Mouse (Mus musculus) hindbrain, embryonic 15.5 days (tissue): ENCODE measurements around the gene Exoc2. TPM values are rescaled to one million over a fixed set of nuclear protein-coding genes. Genes with fewer than 3 reads are reported as not detected.

Source experiments
- ATAC-seq: fragments of 200-750 bp; cut with Nextera tagmentation; 2 replicates; pipeline ENCODE4 v1.8.0; 2017; ENCODE audit warnings: low read depth, moderate number of reproducible peaks, moderate TSS enrichment; ENCODE audit not compliant: low FRiP score
- H3K27ac ChIP-seq: fragments of 300-500 bp; sonication (generic); replicated peaks from 2 replicates; pipeline ENCODE4 v1.5.1; 2015; ENCODE audit warnings: mild to moderate bottlenecking, inconsistent platforms
- H3K27me3 ChIP-seq: fragments of 300-500 bp; sonication (generic); 2 replicates; pipeline ENCODE4 v1.6.1; 2015; ENCODE audit warnings: control low read depth, inconsistent platforms
- H3K36me3 ChIP-seq: fragments of 300-500 bp; sonication (generic); 2 replicates; pipeline ENCODE4 v1.6.1; 2015; ENCODE audit warnings: control low read depth, inconsistent platforms
- H3K4me1 ChIP-seq: fragments of 300-500 bp; sonication (generic); replicated peaks from 2 replicates; pipeline ENCODE4 v1.6.1; 2015; ENCODE audit warnings: control low read depth, inconsistent platforms
- H3K4me2 ChIP-seq: fragments of 300-500 bp; sonication (generic); 2 replicates; pipeline ENCODE4 v1.6.1; 2015; ENCODE audit warnings: moderate library complexity, mild to moderate bottlenecking, inconsistent platforms
- H3K4me3 ChIP-seq: fragments of 300-500 bp; sonication (generic); 2 replicates; pipeline ENCODE4 v1.5.1; 2015; ENCODE audit warnings: mild to moderate bottlenecking, inconsistent platforms
- H3K9ac ChIP-seq: fragments of 300-500 bp; sonication (generic); 2 replicates; pipeline ENCODE4 v1.6.1; 2015; ENCODE audit warnings: inconsistent platforms
- H3K9me3 ChIP-seq: fragments of 300-500 bp; sonication (generic); 2 replicates; pipeline ENCODE4 v1.6.1; 2016; ENCODE audit warnings: control low read depth, inconsistent platforms
- WGBS: fragments of 180-500 bp; shearing (Covaris S2); methylation state at CpG from one replicate; pipeline ENCODE4 v1.1.7; 2015; 5-methylcytosine and 5-hydroxymethylcytosine counted together
- polyA plus RNA-seq: library from polyadenylated mRNA; unstranded; fragments of >200 nt; fragmentation: Nextera tagmentation; extraction: Ambion mirVana; gene quantifications from 2 replicates; pipeline ENCODE4 v1.2.1, GENCODE M21; 2015

Gene Exoc2
- polyA plus RNA-seq, 1 experiment from 2014 or later, result 50.0 TPM

DNA sequence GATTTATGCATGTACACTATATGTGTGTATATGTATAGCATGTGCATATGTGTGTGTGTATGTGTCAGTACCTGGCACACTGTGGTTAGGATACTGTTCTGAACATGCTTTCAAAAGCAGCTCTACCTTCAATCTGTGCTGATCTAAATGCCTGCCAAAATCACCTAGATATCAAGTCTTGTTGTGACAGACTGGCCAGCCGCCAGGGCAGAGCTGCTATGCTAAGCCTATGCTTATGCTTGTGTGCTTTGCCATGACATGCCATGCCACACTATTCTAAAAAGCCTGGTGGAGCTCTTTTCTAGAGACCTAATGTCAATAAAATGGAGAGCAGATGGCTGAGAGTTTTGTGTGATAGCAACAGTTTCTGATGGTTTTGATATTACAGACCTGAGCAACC, 94.0 kb downstream of the Exoc2 start:
- 97% methylated on average over 1 of the region's 1 CpGs for WGBS
- Histone ChIP-seq H3K36me3 (peaks cover 25% of the 10 kb centered on the region), H3K9ac (no peak overlapping the region), H3K4me1 (no peaks in the 10 kb centered on the region), H3K27ac (no peak overlapping the region), H3K9me3 (no peaks in the 10 kb centered on the region), H3K4me2 (no peak overlapping the region), H3K4me3 (no peak overlapping the region), H3K27me3 (no peaks in the 10 kb centered on the region)
- no peak for ATAC-seq

- H3K27me3 ChIP-seq, result no peaks in the 10 kb centered on the region
- no peak overlapping the region for H3K9ac ChIP-seq
- H3K4me2 ChIP-seq, result no peak overlapping the region
- no peak overlapping the region for H3K27ac ChIP-seq
- no peak overlapping the region for H3K4me3 ChIP-seq
- H3K9me3 ChIP-seq, result no peaks in the 10 kb centered on the region
- no peak for ATAC-seq
- 96% methylated on average over 3 of the region's 3 CpGs for WGBS
- peaks cover 32% of the 10 kb centered on the region; the same call in 1 of the 2 replicates for H3K36me3 ChIP-seq
- no peaks in the 10 kb centered on the region for H3K4me1 ChIP-seq
These were observed 98.1 kb downstream of the Exoc2 start for GRCm38 (mm10) chr13:30875825-30876224.

- peaks cover 35% of the 10 kb centered on the region; the same call in 1 of the 2 replicates for H3K36me3 ChIP-seq
- no peak overlapping the region for H3K4me3 ChIP-seq
- H3K4me2 ChIP-seq, result no peak overlapping the region
- 87% methylated on average over 1 of the region's 1 CpGs for WGBS
- H3K27ac ChIP-seq, result no peak overlapping the region
- no peak for ATAC-seq
- no peaks in the 10 kb centered on the region for H3K9me3 ChIP-seq
- no peak overlapping the region for H3K9ac ChIP-seq
- no peaks in the 10 kb centered on the region for H3K4me1 ChIP-seq
- no peaks in the 10 kb centered on the region for H3K27me3 ChIP-seq
These were observed 100.4 kb downstream of the Exoc2 start for GRCm38 (mm10) chr13:30873472-30873871.

DNA sequence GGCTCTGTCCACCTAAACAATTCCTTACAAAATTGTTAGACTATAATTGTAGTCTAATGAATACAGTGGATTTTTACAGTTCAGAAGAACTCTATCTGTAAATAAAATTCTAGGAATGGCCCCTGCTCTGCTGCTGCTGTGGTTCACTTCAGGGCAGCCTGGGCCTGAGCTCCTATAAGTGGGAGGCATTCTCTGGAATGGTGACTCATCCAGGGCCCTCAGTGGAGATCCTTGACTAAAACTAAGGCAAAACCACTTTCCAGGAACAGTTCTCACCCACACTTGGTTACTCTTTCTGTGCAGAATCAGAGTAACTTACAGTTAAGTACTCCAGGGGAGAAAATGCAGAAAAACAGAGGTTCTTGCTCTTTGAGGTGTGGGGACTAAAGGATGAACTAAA, 108.4 kb downstream of the Exoc2 start:
- Histone ChIP-seq H3K9me3 (no peaks in the 10 kb centered on the region), H3K4me2 (no peak overlapping the region), H3K27ac (no peak overlapping the region), H3K4me1 (no peaks in the 10 kb centered on the region), H3K36me3 (peaks cover 22% of the 10 kb centered on the region), H3K27me3 (no peaks in the 10 kb centered on the region), H3K9ac (no peak overlapping the region), H3K4me3 (no peak overlapping the region)
- no peak for ATAC-seq

DNA sequence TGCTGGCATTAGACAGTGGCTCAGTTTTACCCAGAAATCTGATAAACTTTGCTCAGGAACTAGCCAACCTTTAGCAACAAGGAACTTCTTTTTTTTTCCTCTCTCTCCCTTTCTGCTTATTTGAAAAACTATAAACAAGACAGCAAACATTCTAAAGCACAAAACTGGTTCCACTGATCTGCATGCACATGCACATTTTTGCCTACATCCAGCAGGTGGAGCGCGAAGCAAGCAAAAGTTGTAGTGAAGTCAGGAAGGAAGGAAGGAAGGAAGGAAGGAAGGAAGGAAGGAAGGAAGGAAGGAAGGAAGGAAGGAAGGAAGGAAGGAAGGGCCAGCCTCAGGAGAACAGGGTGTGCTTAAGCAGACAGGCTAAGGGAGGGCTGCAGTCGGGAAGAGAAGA, 109.9 kb downstream of the Exoc2 start:
- H3K27ac ChIP-seq, result no peak overlapping the region
- no peak for ATAC-seq
- H3K27me3 ChIP-seq, result no peaks in the 10 kb centered on the region
- H3K4me3 ChIP-seq, result no peak overlapping the region
- H3K9me3 ChIP-seq, result no peaks in the 10 kb centered on the region
- 83% methylated on average over 3 of the region's 3 CpGs for WGBS
- H3K9ac ChIP-seq, result no peak overlapping the region
- peaks cover 22% of the 10 kb centered on the region for H3K36me3 ChIP-seq
- H3K4me2 ChIP-seq, result no peak overlapping the region
- no peaks in the 10 kb centered on the region for H3K4me1 ChIP-seq

GRCm38 (mm10) chr13:30858421-30858820, 115.5 kb downstream of the Exoc2 start:
- Histone ChIP-seq H3K9me3 (no peaks in the 10 kb centered on the region), H3K4me1 (no peaks in the 10 kb centered on the region), H3K27ac (no peak overlapping the region), H3K4me3 (no peak overlapping the region), H3K4me2 (no peak overlapping the region), H3K27me3 (no peaks in the 10 kb centered on the region), H3K36me3 (peaks cover 19% of the 10 kb centered on the region), H3K9ac (no peak overlapping the region)
- no peak for ATAC-seq
- WGBS, result 96% methylated on average over 3 of the region's 3 CpGs

DNA sequence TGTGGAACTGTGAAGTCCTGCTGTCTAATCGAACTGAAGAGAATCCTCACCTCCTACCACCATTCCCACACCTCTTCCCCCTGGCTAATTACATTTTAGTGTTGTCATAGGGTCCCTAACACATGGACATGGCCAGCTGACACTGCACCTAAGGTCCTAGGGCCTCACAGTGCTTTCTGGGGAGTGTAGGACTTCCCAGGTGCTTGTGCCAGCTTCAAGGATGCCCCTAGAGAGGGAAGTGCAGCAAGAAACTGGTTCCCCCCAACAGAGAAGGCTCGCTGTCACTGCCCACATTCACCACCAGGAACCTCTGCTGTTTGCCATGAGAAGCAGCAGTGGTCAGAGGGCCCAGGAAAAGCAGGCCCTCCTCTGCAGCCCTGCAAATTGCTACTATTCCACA, 123.2 kb downstream of the Exoc2 start:
- H3K4me2 ChIP-seq, result no peak overlapping the region
- H3K9ac ChIP-seq, result no peak overlapping the region
- no peaks in the 10 kb centered on the region for H3K27me3 ChIP-seq
- peaks cover 9% of the 10 kb centered on the region for H3K36me3 ChIP-seq
- H3K27ac ChIP-seq, result no peak overlapping the region
- H3K4me3 ChIP-seq, result no peak overlapping the region
- no peaks in the 10 kb centered on the region for H3K4me1 ChIP-seq
- 77% methylated on average over 2 of the region's 2 CpGs for WGBS
- no peaks in the 10 kb centered on the region for H3K9me3 ChIP-seq
- no peak for ATAC-seq

GRCm38 (mm10) chr13:30848001-30848400, 125.9 kb downstream of the Exoc2 start:
- no peaks in the 10 kb centered on the region; the same call in 1 of the 2 replicates for H3K36me3 ChIP-seq
- no peak for ATAC-seq

DNA sequence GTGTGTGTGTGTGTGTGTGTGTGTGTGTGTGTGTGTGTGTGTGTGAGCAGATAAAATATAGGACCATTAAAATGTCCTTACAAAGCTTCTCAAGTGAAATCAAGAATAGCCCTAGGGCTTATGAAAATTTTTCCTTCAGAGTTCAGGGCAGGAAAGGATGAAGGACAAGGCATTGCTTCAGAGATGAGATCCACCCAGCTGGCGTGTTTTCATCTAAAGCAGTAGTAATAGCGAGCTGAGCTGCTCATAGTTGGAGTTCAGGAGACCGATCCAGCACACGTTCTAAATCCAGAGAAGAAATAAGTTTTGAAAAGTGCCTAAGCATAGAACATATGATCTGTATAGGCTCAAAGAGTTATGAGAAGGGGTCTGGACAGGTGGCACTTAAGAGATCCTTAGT, 127.4 kb downstream of the Exoc2 start:
- WGBS, result 93% methylated on average over 4 of the region's 4 CpGs
- ATAC-seq, result no peak
- H3K27ac ChIP-seq, result no peak overlapping the region

More at GRCm38 (mm10) chr13:30848001-30848400, 125.9 kb downstream of the Exoc2 start:
- H3K9me3 ChIP-seq, result no peaks in the 10 kb centered on the region
- H3K27ac ChIP-seq, result no peak overlapping the region
- 23% methylated on average over 1 of the region's 1 CpGs for WGBS
- H3K9ac ChIP-seq, result no peak overlapping the region
- no peak overlapping the region for H3K4me3 ChIP-seq
- H3K27me3 ChIP-seq, result no peaks in the 10 kb centered on the region
- H3K4me1 ChIP-seq, result no peaks in the 10 kb centered on the region
- no peak overlapping the region for H3K4me2 ChIP-seq

GRCm38 (mm10) chr13:30843049-30843448, 130.8 kb downstream of the Exoc2 start:
- no peak for ATAC-seq
- WGBS, result 93% methylated on average over 4 of the region's 4 CpGs

More for the DNA sequence above, 127.4 kb downstream of the Exoc2 start:
- no peak overlapping the region for H3K9ac ChIP-seq
- H3K9me3 ChIP-seq, result no peaks in the 10 kb centered on the region
- H3K4me1 ChIP-seq, result no peaks in the 10 kb centered on the region
- H3K36me3 ChIP-seq, result peaks cover 5% of the 10 kb centered on the region; the same call in 1 of the 2 replicates
- no peak overlapping the region for H3K4me2 ChIP-seq
- H3K27me3 ChIP-seq, result no peaks in the 10 kb centered on the region
- no peak overlapping the region for H3K4me3 ChIP-seq

DNA sequence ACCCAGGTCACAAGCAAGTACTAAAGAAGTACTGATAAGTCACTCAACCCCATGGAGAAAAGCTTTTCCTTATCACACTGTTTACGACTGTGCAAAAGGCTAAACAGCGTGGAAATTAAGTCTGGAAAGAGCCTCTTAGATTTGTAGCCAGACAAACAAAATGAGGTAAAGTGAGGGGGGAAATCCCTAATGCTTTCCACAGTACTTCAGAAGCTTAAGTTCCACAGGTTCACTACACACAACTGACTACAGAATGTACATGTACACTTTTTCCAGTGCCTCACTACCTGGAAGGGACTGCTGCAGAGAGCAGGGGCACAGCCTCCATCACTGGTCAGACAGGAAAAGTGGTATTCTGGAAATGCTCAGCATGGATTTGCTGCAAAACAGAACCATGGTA, 132.1 kb downstream of the Exoc2 start:
- Histone ChIP-seq H3K9me3 (no peaks in the 10 kb centered on the region), H3K4me3 (no peak overlapping the region), H3K27ac (no peak overlapping the region), H3K9ac (no peak overlapping the region), H3K4me1 (no peaks in the 10 kb centered on the region), H3K4me2 (no peak overlapping the region), H3K27me3 (no peaks in the 10 kb centered on the region), H3K36me3 (peaks cover 18% of the 10 kb centered on the region)
- WGBS, result 94% methylated on average over 2 of the region's 2 CpGs
- ATAC-seq, result no peak

More at GRCm38 (mm10) chr13:30843049-30843448, 130.8 kb downstream of the Exoc2 start:
- H3K27ac ChIP-seq, result no peak overlapping the region
- H3K36me3 ChIP-seq, result peaks cover 15% of the 10 kb centered on the region
- H3K4me2 ChIP-seq, result no peak overlapping the region
- H3K9me3 ChIP-seq, result no peaks in the 10 kb centered on the region
- no peaks in the 10 kb centered on the region for H3K27me3 ChIP-seq
- H3K9ac ChIP-seq, result no peak overlapping the region
- no peak overlapping the region for H3K4me3 ChIP-seq
- H3K4me1 ChIP-seq, result no peaks in the 10 kb centered on the region

GRCm38 (mm10) chr13:30841306-30841705, 132.6 kb downstream of the Exoc2 start:
- peaks cover 18% of the 10 kb centered on the region for H3K36me3 ChIP-seq
- WGBS, result 89% methylated on average over 4 of the region's 4 CpGs
- H3K27ac ChIP-seq, result no peak overlapping the region
- H3K9me3 ChIP-seq, result no peaks in the 10 kb centered on the region
- no peaks in the 10 kb centered on the region for H3K27me3 ChIP-seq
- no peaks in the 10 kb centered on the region for H3K4me1 ChIP-seq
- no peak for ATAC-seq
- H3K4me3 ChIP-seq, result no peak overlapping the region
- H3K9ac ChIP-seq, result no peak overlapping the region
- no peak overlapping the region for H3K4me2 ChIP-seq

GRCm38 (mm10) chr13:30840700-30841099, 133.2 kb downstream of the Exoc2 start:
- no peak overlapping the region for H3K27ac ChIP-seq
- ATAC-seq, result no peak
- no peaks in the 10 kb centered on the region for H3K9me3 ChIP-seq
- no peaks in the 10 kb centered on the region for H3K4me1 ChIP-seq
- peaks cover 18% of the 10 kb centered on the region for H3K36me3 ChIP-seq
- WGBS, result 96% methylated on average over 3 of the region's 3 CpGs
- H3K27me3 ChIP-seq, result no peaks in the 10 kb centered on the region
- no peak overlapping the region for H3K9ac ChIP-seq
- H3K4me3 ChIP-seq, result no peak overlapping the region
- H3K4me2 ChIP-seq, result no peak overlapping the region
